Comparison of ENCODE assay signal across 13 mouse cellular contexts in genomic region chr10:111378047-111378618, GRCm38 (mm10).
DNase-seq lines count a peak whose midpoint lies in the region; ATAC-seq lines count a peak whose summit lies in the region.
"Had no signal": no experiment of that assay in that cellular context is flagged by ENCODE, and none has a peak within 500 bp of the region (broad histone marks: within the 10 kb centered on the region; RNA-seq: fewer than 3 reads in every experiment).

No protein-coding gene starts in this region.

- 38% methylated on average over 11 of the region's 11 CpGs for WGBS in heart, embryonic 10.5 days
- WGBS in kidney, embryonic 15.5 days: 43% methylated on average over 11 of the region's 11 CpGs
- WGBS in limb, embryonic 10.5 days: 58% methylated on average over 11 of the region's 11 CpGs

- no peak overlapping the region for H3K9ac ChIP-seq in kidney, embryonic 15.5 days
- H3K9ac ChIP-seq: limb, embryonic 13.5 days had no signal

- H3K4me2 ChIP-seq in kidney, embryonic 15.5 days: no peak overlapping the region; the same call in 1 of the 2 replicates
- H3K4me2 ChIP-seq: limb, embryonic 13.5 days had no signal

- peaks cover 19% of the 10 kb centered on the region; the same call in 1 of the 2 replicates for H3K4me1 ChIP-seq in heart, embryonic 10.5 days
- H3K4me1 ChIP-seq in kidney, embryonic 15.5 days: peaks cover 8% of the 10 kb centered on the region; the same call in 1 of the 2 replicates
- H3K4me1 ChIP-seq in limb, embryonic 10.5 days: peaks cover 5% of the 10 kb centered on the region; the same call in 1 of the 2 replicates
- H3K4me1 ChIP-seq: limb, embryonic 13.5 days had no signal

- H3K27me3 ChIP-seq in heart, embryonic 10.5 days (ENCODE audit: insufficient read depth, poor library complexity, severe bottlenecking): no peaks in the 10 kb centered on the region
- H3K27me3 ChIP-seq in kidney, embryonic 15.5 days: 0 out of 2 replicates have a peak, but pooled peaks cover 4% of the 10 kb centered on the region
- H3K27me3 ChIP-seq in limb, embryonic 10.5 days (ENCODE audit: low read depth, poor library complexity, severe bottlenecking): no peaks in the 10 kb centered on the region
- H3K27me3 ChIP-seq: limb, embryonic 13.5 days had no signal

- DNase-seq in heart, embryonic 10.5 days (ENCODE audit: low spot score): peak; percentile 84
- DNase-seq in heart, adult 8-10 months (ENCODE audit: low spot score): no peak
- peak; percentile 94 for DNase-seq in R1 (ENCODE audit: low read depth, low spot score)
- DNase-seq in lung, postnatal 36 days: peak; percentile 23
- no peak for DNase-seq in layer of hippocampus, adult 9-11 months
- no peak for DNase-seq in limb, embryonic 10.5 days (ENCODE audit: low spot score)
- no peak for DNase-seq in embryo, embryonic 10 days (ENCODE audit: low spot score)
- DNase-seq: adrenal gland, adult 2 months; cerebellum, adult 2 months had no signal

- no peaks in the 10 kb centered on the region for H3K9me3 ChIP-seq in heart, embryonic 10.5 days
- no peaks in the 10 kb centered on the region for H3K9me3 ChIP-seq in kidney, embryonic 15.5 days (replicated peaks)
- no peaks in the 10 kb centered on the region for H3K9me3 ChIP-seq in limb, embryonic 10.5 days (replicated peaks)
- H3K9me3 ChIP-seq: limb, embryonic 13.5 days had no signal

- no peak overlapping the region for H3K27ac ChIP-seq in heart, embryonic 10.5 days
- H3K27ac ChIP-seq in kidney, embryonic 15.5 days: no peak overlapping the region
- no peak overlapping the region for H3K27ac ChIP-seq in limb, embryonic 10.5 days
- H3K27ac ChIP-seq: hindbrain, postnatal 0 days; limb, embryonic 13.5 days had no signal

- H3K36me3 ChIP-seq in heart, embryonic 10.5 days: no peaks in the 10 kb centered on the region
- H3K36me3 ChIP-seq in kidney, embryonic 15.5 days: no peaks in the 10 kb centered on the region
- H3K36me3 ChIP-seq in limb, embryonic 10.5 days: no peaks in the 10 kb centered on the region
- H3K36me3 ChIP-seq: limb, embryonic 13.5 days had no signal

- no peak overlapping the region for H3K4me3 ChIP-seq in heart, embryonic 10.5 days
- H3K4me3 ChIP-seq in kidney, embryonic 15.5 days (replicated peaks): no peak overlapping the region
- H3K4me3 ChIP-seq in limb, embryonic 10.5 days: no peak overlapping the region
- H3K4me3 ChIP-seq: limb, embryonic 13.5 days had no signal

- ATAC-seq in kidney, embryonic 15.5 days (replicated peaks; ENCODE audit: low FRiP score): peak; percentile 55; the same call in 1 of the 2 replicates
- ATAC-seq: hindbrain, postnatal 0 days; midbrain, embryonic 16.5 days had no signal

Comparison
In these comparisons a context has a peak if more than half of its experiments do, and no peak if none do; other contexts are left out.
1. DNase-seq: peak in heart, embryonic 10.5 days (single experiment), R1 (single experiment) and lung, postnatal 36 days (single experiment); none in heart, adult 8-10 months (single experiment), layer of hippocampus, adult 9-11 months (single experiment), limb, embryonic 10.5 days (single experiment) and embryo, embryonic 10 days (single experiment).